Mouse (Mus musculus) ovary, postnatal 14 days (tissue): ENCODE measurements around the gene Isoc2b.
"Not testable (repeated sequence)": the region's sequence is repeated elsewhere in the genome, so short reads cannot be mapped to it uniquely, and the experiment has no call there.

ENCODE experiments used
- DNase-seq: peaks from one replicate; pipeline ENCODE4 v3.0.0; 2022; ENCODE audit warnings: low spot score

Isoc2b gene

GRCm38 (mm10) chr7:4870133-4870532, at the start of gene Isoc2b:
Gene Isoc2b, minus strand, starts transcription at chr7:4870258.
- DNase-seq, result no peak

DNA sequence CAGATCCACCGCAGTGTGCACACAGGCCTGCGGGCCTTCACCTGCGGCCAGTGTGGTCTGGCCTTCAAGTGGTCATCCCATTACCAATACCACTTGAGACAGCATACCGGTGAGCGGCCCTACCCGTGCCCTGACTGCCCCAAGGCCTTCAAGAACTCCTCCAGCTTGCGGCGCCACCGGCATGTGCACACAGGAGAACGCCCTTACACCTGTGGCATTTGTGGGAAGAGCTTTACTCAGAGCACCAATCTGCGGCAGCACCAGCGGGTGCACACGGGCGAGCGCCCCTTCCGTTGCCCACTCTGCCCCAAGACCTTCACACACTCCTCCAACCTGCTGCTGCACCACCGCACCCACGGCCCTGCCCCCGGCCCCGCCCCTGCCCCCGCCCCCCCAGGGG, 49.0 kb upstream of the Isoc2b start:
- DNase-seq, result no peak

DNA sequence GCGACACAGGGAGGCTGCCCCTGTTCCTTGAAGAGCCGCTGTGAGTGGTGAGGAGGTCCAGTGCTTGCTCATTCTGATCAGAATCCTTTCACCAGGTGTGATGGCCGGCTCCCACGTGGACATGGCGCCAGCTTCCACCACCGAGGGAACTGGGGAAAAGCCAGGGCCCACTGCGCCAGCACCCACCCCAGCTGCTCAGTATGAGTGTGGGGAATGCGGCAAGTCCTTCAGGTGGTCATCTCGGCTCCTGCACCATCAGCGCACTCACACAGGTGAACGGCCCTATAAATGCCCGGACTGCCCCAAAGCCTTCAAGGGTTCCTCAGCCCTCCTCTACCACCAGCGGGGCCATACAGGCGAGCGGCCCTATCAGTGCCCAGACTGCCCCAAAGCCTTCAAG, 48.6 kb upstream of the Isoc2b start:
- no peak for DNase-seq

- DNase-seq, result no peak
Measured at GRCm38 (mm10) chr7:4917494-4917893, 47.4 kb upstream of the Isoc2b start.

DNA sequence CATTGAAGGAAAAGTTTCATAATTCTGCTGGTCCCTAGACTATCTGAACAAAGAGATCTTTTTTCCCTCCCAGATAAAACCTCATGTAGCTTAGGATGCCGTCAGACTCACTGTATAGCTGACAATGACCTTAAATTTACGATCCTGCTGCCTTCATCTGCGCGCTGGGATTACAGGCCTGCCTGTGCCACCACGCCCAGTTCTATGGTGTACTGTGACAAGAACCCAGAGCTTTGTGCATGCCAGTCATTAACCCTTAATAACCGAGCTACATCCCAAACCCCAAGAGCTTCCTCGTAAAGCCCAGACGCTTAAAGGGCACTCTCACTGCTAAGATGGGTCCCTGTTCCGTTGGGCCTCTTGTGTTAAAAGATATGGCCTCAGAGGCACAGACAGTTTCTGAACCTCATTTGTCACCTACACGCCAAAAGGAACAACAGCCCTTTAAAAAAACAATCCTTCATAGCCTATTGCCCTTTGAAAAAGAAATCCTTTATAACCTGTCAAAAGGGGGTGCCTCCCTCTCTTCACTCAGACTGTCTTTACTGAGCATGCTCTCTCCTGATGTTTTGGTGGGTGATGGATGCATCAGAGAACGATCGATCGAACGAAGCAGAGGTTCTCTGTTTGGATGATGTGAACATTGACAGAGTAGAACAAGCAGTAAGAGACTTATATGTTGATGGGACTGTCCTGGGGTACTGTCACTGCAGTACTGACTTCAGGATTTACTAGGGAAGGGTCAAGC, 45.8 kb upstream of the Isoc2b start:
- no peak for DNase-seq

GRCm38 (mm10) chr7:4915007-4915665, 45.1 kb upstream of the Isoc2b start, which contains the start of gene Zfp628:
Gene Zfp628, plus strand, starts transcription at chr7:4915217.
- peak; percentile 95 for DNase-seq

GRCm38 (mm10) chr7:4912248-4912647, 42.2 kb upstream of the Isoc2b start:
- no peak for DNase-seq

DNA sequence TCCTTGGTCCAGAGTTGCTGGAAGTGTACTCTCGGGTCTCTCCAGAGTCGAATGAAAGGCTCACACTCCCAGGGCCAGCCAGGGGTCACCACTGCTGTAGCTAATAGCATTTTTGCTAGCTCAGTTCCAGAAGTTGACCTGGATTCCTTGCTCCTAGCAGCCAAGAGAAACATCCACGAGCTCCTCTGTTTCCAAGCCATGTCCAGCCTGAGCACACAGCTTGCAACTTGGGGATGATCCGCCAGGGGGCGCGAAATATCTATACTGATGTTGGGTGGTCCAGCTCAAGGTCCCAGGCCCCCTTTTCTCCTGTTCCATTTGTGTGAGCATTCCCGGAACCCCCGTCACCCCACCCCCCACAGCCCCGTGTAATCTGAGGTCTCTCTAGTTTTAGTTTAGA, 41.5 kb upstream of the Isoc2b start:
- peak; percentile 58 for DNase-seq

DNA sequence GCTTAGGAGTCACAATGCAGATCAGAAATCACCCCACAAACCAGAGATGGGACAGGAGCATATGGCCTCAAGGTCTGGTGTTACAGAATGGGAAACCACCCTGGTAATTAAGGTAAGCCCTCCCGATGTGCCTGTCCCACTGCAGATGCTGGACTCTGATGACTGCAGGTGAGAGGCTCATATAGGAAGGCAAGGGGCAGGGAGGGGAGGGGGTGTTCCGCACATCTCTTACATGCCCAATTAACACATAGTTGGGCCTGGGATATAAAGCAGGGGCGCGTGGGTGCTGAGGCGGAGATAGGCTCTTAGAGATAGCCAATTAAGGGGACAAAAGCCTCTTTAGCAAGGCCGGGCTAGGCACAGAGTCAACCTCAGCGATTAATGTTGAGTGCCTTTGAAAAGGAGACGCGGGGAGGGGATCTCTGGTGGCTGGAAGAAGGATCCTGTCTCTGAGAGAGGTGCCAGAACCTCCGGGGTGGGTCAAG, 36.5 kb upstream of the Isoc2b start, which contains the start of gene Gm36210:
TSS of gene Gm36210 (minus strand) at position 51 of the 485 bp plus-strand sequence.
- no peak for DNase-seq

DNA sequence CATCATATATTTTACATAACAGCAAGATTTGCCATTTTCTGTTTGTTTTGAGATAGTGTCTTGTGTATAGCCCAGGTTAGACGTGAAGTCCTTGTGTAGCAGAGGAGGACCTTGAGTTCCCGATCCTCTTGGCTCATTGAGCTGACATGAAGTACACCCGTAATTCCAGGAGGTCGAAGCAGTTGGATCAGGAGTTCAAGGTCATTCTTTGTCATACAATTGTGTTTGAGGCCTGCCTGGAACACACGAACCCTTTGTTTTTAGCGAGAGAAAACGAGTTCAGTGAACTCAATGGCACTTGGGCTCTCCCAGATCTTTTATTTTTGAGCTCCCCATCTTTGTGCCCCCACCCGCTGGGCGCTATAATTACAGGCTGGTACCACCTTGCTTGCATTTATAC, 32.3 kb upstream of the Isoc2b start:
- DNase-seq, result no peak

DNA sequence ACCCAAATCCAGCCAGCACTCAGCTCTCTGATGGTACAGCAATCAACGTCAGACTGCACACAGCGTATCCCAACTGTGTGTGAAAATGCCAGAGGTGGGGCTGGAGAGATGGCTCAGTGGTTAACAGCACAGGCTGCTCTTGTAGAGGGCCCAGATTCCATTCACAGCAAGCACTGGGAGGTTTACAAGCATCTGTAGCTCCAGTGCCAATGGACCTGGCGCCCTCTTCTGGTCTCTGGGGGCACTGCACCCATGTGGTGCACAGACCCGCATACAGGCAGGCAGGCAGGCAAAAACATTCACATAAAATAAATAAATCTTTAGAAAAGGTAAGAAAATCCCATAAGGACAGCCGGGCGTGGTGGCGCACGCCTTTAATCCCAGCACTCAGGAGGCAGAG, 31.1 kb upstream of the Isoc2b start:
- no peak for DNase-seq

GRCm38 (mm10) chr7:4900523-4900851, 30.4 kb upstream of the Isoc2b start:
- DNase-seq, result no peak

GRCm38 (mm10) chr7:4899649-4900522, 29.8 kb upstream of the Isoc2b start:
- DNase-seq, result no peak

GRCm38 (mm10) chr7:4898851-4899648, 29.0 kb upstream of the Isoc2b start:
- no peak for DNase-seq

- no peak for DNase-seq
Measured at GRCm38 (mm10) chr7:4895186-4895585, 25.1 kb upstream of the Isoc2b start.

DNA sequence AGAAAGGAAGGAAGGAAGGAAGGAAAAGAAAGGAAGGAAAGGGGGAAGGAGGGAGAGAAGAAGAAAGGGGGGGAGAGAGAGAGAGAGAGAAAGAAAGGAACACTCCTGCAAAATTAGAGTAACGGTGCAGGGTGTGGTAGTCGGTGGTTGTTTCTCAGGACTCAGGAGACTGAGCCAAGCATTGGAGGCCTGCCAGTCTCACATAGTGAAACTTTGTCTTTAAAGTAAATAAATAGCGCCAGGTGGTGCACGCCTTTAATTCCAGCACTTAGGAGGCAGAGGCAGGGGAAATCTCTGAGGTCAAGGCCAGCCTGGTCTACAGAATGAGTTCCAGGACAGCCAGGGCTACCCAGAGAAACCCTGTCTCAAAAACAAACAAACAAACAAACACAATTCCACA, 16.6 kb upstream of the Isoc2b start:
- DNase-seq, result no peak

- DNase-seq, result not testable (repeated sequence)
Measured at GRCm38 (mm10) chr7:4879036-4879435, 9.0 kb upstream of the Isoc2b start.

- DNase-seq, result no peak
Measured at GRCm38 (mm10) chr7:4878186-4878585, 8.1 kb upstream of the Isoc2b start.

DNA sequence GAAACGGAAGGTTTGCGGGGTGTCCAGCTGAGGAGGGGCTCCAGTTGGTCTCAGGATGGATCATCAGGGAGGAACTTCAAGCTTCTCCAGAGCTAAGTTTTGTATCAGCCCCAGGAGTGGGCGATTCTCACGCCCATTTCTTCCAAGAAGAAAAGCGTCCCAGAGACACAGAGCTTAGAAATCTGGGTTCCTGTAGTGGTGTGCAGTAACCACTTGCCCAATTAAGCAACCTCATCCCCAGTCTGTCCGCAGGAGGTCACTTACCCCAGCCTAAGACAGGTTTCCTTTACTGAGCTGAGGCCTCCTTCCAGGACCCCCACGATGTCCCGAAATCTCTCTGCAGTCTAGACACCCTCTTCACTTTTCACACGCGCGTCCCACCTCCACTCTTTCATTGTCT, 7.2 kb upstream of the Isoc2b start:
- no peak for DNase-seq

DNA sequence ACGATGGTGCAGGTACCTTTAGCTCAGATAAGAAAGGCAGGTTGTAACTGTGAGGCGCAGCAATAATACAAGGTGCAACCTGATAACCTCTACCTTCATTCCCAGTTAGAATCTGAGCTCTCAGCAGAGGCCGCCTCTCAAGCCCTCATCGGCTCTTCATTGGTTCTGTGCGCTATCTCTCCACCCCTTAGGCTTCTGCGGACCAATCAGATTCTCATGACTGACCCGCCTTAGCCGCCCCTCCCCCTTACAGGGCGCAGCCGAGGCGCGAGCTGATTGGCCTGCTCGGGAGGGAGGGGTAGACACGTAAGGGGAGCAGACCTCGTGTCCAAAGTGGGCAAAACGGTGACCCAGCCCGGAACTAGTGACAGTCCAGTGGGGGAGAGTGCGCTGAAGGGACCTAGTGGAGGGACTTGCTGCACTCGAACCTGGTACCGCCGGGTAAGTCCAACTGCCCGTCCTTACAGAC, 6.7 kb upstream of the Isoc2b start, which contains the start of gene Isoc2a:
TSS of gene Isoc2a (plus strand) at position 401 of the 469 bp plus-strand sequence.
- DNase-seq, result peak; percentile 72

GRCm38 (mm10) chr7:4866631-4867180, 3.4 kb downstream of the Isoc2b start:
- DNase-seq, result no peak
